Mouse (Mus musculus): ENCODE measurements around the gene Stim2.

- TF ChIP-seq CTCF (IDR thresholded peaks at IDR 0.05; ENCODE audit: borderline replicate concordance, control insufficient read depth, extremely low read depth, insufficient read depth, low read length, poor library complexity) (no peak), POLR2A (IDR thresholded peaks at IDR 0.05; ENCODE audit: control insufficient read depth, extremely low read depth, insufficient read depth, low read length, poor library complexity) (no peak)
These were observed 27.1 kb upstream of the Stim2 start for GRCm38 (mm10) chr5:53971201-53971600.

Data from thymus, adult 2 months (tissue).